In genomic region chr8:95363849-95364248, GRCm38 (mm10) we compare ENCODE assay signal across 34 mouse cellular contexts. TPM values are rescaled to one million over a fixed set of nuclear protein-coding genes. Genes with fewer than 3 reads are reported as not detected.
A peak's percentile ranks its signal among the peaks of the same experiment; 100 is the strongest.
DNase-seq lines count a peak whose midpoint lies in the region; ATAC-seq and TF ChIP-seq lines count a peak whose summit lies in the region.
"Had no signal": no experiment of that assay in that cellular context is flagged by ENCODE, and none has a peak within 500 bp of the region (broad histone marks: within the 10 kb centered on the region; RNA-seq: fewer than 3 reads in every experiment).

No protein-coding gene starts in this region.

- 80% methylated on average over 2 of the region's 2 CpGs for WGBS in intestine, embryonic 16.5 days
- 62% methylated on average over 2 of the region's 2 CpGs for WGBS in stomach, postnatal 0 days

- H3K9ac ChIP-seq in intestine, embryonic 16.5 days (ENCODE audit: low read depth, low read length), result no peak overlapping the region
- no peak overlapping the region for H3K9ac ChIP-seq in stomach, postnatal 0 days (ENCODE audit: low read length)
- H3K9ac ChIP-seq: embryonic facial prominence, embryonic 13.5 days; forebrain, embryonic 12.5 days; forebrain, embryonic 15.5 days; heart, embryonic 13.5 days; hindbrain, embryonic 14.5 days had no signal

- TF ChIP-seq EP300 in stomach, postnatal 0 days (optimal IDR thresholded peaks at IDR 0.05), result no peak

- no peak overlapping the region for H3K4me3 ChIP-seq in intestine, embryonic 16.5 days (ENCODE audit: low read length)
- no peak overlapping the region for H3K4me3 ChIP-seq in stomach, postnatal 0 days (ENCODE audit: low read depth, low read length)
- H3K4me3 ChIP-seq: embryonic facial prominence, embryonic 10.5 days; embryonic facial prominence, embryonic 13.5 days; erythroblast, embryonic 14.5 days; forebrain, embryonic 12.5 days; forebrain, embryonic 15.5 days; heart, adult 2 months; heart, embryonic 10.5 days; heart, embryonic 13.5 days had no signal

- H3K27me3 ChIP-seq in intestine, embryonic 16.5 days (replicated peaks; ENCODE audit: control insufficient read depth, insufficient read depth, low read length), result no peaks in the 10 kb centered on the region
- no peaks in the 10 kb centered on the region for H3K27me3 ChIP-seq in stomach, postnatal 0 days (ENCODE audit: control insufficient read depth, insufficient read depth, low read length)
- H3K27me3 ChIP-seq: embryonic facial prominence, embryonic 13.5 days; forebrain, embryonic 12.5 days; forebrain, embryonic 15.5 days; heart, embryonic 13.5 days had no signal

- ATAC-seq in intestine, embryonic 16.5 days, result peak; percentile 49
- ATAC-seq in stomach, postnatal 0 days (ENCODE audit: low FRiP score, low TSS enrichment), result peak; percentile 72
- ATAC-seq: activated CD4-positive, CD25-positive, alpha-beta regulatory T cell, adult 4 months; CD4-positive, CD25-positive, alpha-beta regulatory T cell, adult 4 months; forebrain, embryonic 15.5 days; hindbrain, postnatal 0 days had no signal

- 0 out of 2 replicates have a peak, but pooled peaks cover 4% of the 10 kb centered on the region for H3K36me3 ChIP-seq in intestine, embryonic 16.5 days (ENCODE audit: control insufficient read depth, insufficient read depth, low read length)
- no peaks in the 10 kb centered on the region for H3K36me3 ChIP-seq in stomach, postnatal 0 days (ENCODE audit: control insufficient read depth, insufficient read depth, low read length)
- H3K36me3 ChIP-seq: embryonic facial prominence, embryonic 13.5 days had no signal

- intact Hi-C loops in left cerebral cortex, postnatal 4 days (cut with DNase I), result no loop called here

- no peak overlapping the region for H3K27ac ChIP-seq in intestine, embryonic 16.5 days (ENCODE audit: low read length)
- H3K27ac ChIP-seq in stomach, postnatal 0 days (replicated peaks), result no peak overlapping the region
- H3K27ac ChIP-seq: embryonic facial prominence, embryonic 10.5 days; embryonic facial prominence, embryonic 13.5 days; forebrain, embryonic 12.5 days; forebrain, embryonic 15.5 days; heart, adult 2 months; hindbrain, embryonic 14.5 days; hindbrain, postnatal 0 days had no signal

- no peaks in the 10 kb centered on the region for H3K9me3 ChIP-seq in intestine, embryonic 16.5 days (ENCODE audit: control insufficient read depth, low read length)
- H3K9me3 ChIP-seq in stomach, postnatal 0 days (ENCODE audit: control insufficient read depth, low read length), result no peaks in the 10 kb centered on the region
- H3K9me3 ChIP-seq: forebrain, embryonic 12.5 days; forebrain, embryonic 15.5 days; heart, embryonic 10.5 days; heart, embryonic 13.5 days had no signal

- no peak for TF ChIP-seq CTCF in stomach, postnatal 0 days (IDR thresholded peaks at IDR 0.05; ENCODE audit: low read depth)

- H3K4me2 ChIP-seq in intestine, embryonic 16.5 days (ENCODE audit: low read depth, low read length), result no peak overlapping the region
- no peak overlapping the region for H3K4me2 ChIP-seq in stomach, postnatal 0 days (replicated peaks; ENCODE audit: low read depth)
- H3K4me2 ChIP-seq: embryonic facial prominence, embryonic 13.5 days; forebrain, embryonic 12.5 days; forebrain, embryonic 15.5 days; heart, embryonic 13.5 days; hindbrain, embryonic 14.5 days had no signal

- peaks cover 30% of the 10 kb centered on the region for H3K4me1 ChIP-seq in intestine, embryonic 16.5 days (ENCODE audit: control insufficient read depth, insufficient read depth, low read length)
- 0 out of 2 replicates have a peak, but pooled peaks cover 4% of the 10 kb centered on the region for H3K4me1 ChIP-seq in stomach, postnatal 0 days (replicated peaks; ENCODE audit: control insufficient read depth, insufficient read depth)

- DNase-seq in 416B (ENCODE audit: low read depth), result peak; percentile 10
- DNase-seq in stomach, postnatal 0 days (ENCODE audit: low spot score), result no peak
- no peak for DNase-seq in left cerebral cortex, postnatal 4 days
- no peak for DNase-seq in thymus, postnatal 14 days
- no peak for DNase-seq in urinary bladder, adult 18-20 months (ENCODE audit: low spot score in 2 of 2)
- DNase-seq: adrenal gland, adult 8-10 months; adrenal gland, postnatal 25 days; cerebellum, adult 11-12 months; cerebellum, adult 8-10 months; cerebellum, postnatal 10 days; cerebellum, postnatal 36 days; embryo, embryonic 11 days; gastrocnemius, postnatal 10 days; gastrocnemius, postnatal 36 days; heart, adult 2 months; heart, postnatal 14 days; heart, postnatal 4 days had no signal

RNA-seq across cellular contexts. Expression of gene Mmp15, which starts 11.8 kb away (rescaled TPM):
- 7.9 and 8.3 TPM in 2 replicates for polyA plus RNA-seq in intestine, embryonic 16.5 days (2015; fragmentation: Nextera tagmentation; extraction: Ambion mirVana)
- polyA plus RNA-seq in stomach, postnatal 0 days (2015; fragmentation: Nextera tagmentation; extraction: Ambion mirVana), result 19.0 and 21.7 TPM in 2 replicates
- total RNA-seq in left cerebral cortex, postnatal 4 days (2021), result 10 to 100 TPM; 40.0 to 44.2 TPM
- total RNA-seq: MEL had no signal

RNA-seq across cellular contexts. Expression of gene Usb1, which starts 31.8 kb away (rescaled TPM):
- polyA plus RNA-seq in intestine, embryonic 16.5 days (2015; fragmentation: Nextera tagmentation; extraction: Ambion mirVana), result 43.4 and 45.8 TPM in 2 replicates
- polyA plus RNA-seq in stomach, postnatal 0 days (2015; fragmentation: Nextera tagmentation; extraction: Ambion mirVana), result 21.5 and 24.6 TPM in 2 replicates
- 10 to 100 TPM; 26.5 to 32.8 TPM for total RNA-seq in left cerebral cortex, postnatal 4 days (2021)

RNA-seq across cellular contexts. Expression of gene Zfp319, which starts 32.1 kb away (rescaled TPM):
- 4.5 and 5.2 TPM in 2 replicates for polyA plus RNA-seq in intestine, embryonic 16.5 days (2015; fragmentation: Nextera tagmentation; extraction: Ambion mirVana)
- 2.5 TPM in 2 replicates for polyA plus RNA-seq in stomach, postnatal 0 days (2015; fragmentation: Nextera tagmentation; extraction: Ambion mirVana)
- total RNA-seq in left cerebral cortex, postnatal 4 days (2021), result 10 to 100 TPM; 26.8 to 29.6 TPM

RNA-seq across cellular contexts. Expression of gene Tepp, which starts 53.5 kb away (rescaled TPM):
- polyA plus RNA-seq in intestine, embryonic 16.5 days (2015; fragmentation: Nextera tagmentation; extraction: Ambion mirVana), result not detected in 2 replicates
- polyA plus RNA-seq in stomach, postnatal 0 days (2015; fragmentation: Nextera tagmentation; extraction: Ambion mirVana), result 0.19 TPM in 1 of 2 replicates, not detected in the other
- total RNA-seq in left cerebral cortex, postnatal 4 days (2021), result 1 to 10 TPM; 3.5 to 4.2 TPM
- total RNA-seq: gastrocnemius, adult 18-20 months; gastrocnemius, postnatal 10 days; gastrocnemius, postnatal 36 days; granulocyte monocyte progenitor cell, adult 5-6 weeks; heart, adult 2 months; heart, postnatal 4 days; hindbrain, postnatal 0 days; MEL had no signal
- polyA plus RNA-seq: activated CD4-positive, CD25-positive, alpha-beta regulatory T cell, adult 4 months; C2C12; CD4-positive, CD25-positive, alpha-beta regulatory T cell, adult 4 months; embryonic facial prominence, embryonic 10.5 days; erythroblast, embryonic 14.5 days; forebrain, embryonic 12.5 days; heart, embryonic 10.5 days; hindbrain, embryonic 11.5 days had no signal

RNA-seq across cellular contexts. Expression of gene Cngb1, which starts 57.5 kb away (rescaled TPM):
- 0.49 and 0.65 TPM in 2 replicates for polyA plus RNA-seq in intestine, embryonic 16.5 days (2015; fragmentation: Nextera tagmentation; extraction: Ambion mirVana)
- polyA plus RNA-seq in stomach, postnatal 0 days (2015; fragmentation: Nextera tagmentation; extraction: Ambion mirVana), result 0.69 and 1.1 TPM in 2 replicates
- under 1 TPM; 0.42 to 0.58 TPM for total RNA-seq in left cerebral cortex, postnatal 4 days (2021)
- total RNA-seq: MEL had no signal
- polyA plus RNA-seq: embryonic facial prominence, embryonic 10.5 days; erythroblast, embryonic 14.5 days; heart, embryonic 10.5 days had no signal
